Mouse (Mus musculus): Measurements from ENCODE around the gene Gm49368. TPM values are rescaled to one million over a fixed set of nuclear protein-coding genes. Genes with fewer than 3 reads are reported as not detected.

Gene Gm49368
- polyA plus RNA-seq, 1 experiment from 2014 or later: not detected

DNA sequence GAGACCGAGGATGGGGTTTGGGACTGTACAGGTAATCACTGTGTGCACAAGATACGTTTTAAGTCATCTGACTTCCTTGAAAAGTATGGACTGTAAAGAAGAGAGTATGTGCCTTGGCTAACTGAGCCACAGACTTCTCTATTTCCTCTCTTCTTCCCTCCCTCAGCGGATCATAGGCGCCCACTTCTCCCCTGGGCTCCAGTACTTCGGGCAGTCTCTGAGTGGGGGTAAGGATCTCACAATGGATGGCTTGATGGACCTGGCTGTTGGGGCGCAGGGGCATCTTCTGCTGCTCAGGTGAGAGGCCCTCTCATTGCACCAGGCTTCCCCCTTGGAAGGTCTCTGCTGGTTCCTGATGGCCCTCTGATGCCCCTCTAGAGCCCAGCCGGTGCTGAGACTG lies 45.0 kb downstream of the Gm49368 start:
- DNase-seq (ENCODE audit: low spot score) (no peak), ATAC-seq (no peak)
- H3K9me3 ChIP-seq (replicated peaks; ENCODE audit: control insufficient read depth, low read length): no peaks in the 10 kb centered on the region
- H3K36me3 ChIP-seq (ENCODE audit: control insufficient read depth, insufficient read depth, low read length): no peaks in the 10 kb centered on the region
- H3K4me2 ChIP-seq (ENCODE audit: low read length): no peak overlapping the region
- 88% methylated on average over 7 of the region's 7 CpGs for WGBS
- no peak overlapping the region for H3K4me3 ChIP-seq (ENCODE audit: low read depth, low read length)
- no peak overlapping the region for H3K27ac ChIP-seq (ENCODE audit: low read depth, low read length)
- no peak overlapping the region for H3K9ac ChIP-seq (ENCODE audit: low read length)
- no peaks in the 10 kb centered on the region for H3K27me3 ChIP-seq (replicated peaks; ENCODE audit: control insufficient read depth, insufficient read depth, low read length)
- no peaks in the 10 kb centered on the region for H3K4me1 ChIP-seq (ENCODE audit: control insufficient read depth, insufficient read depth, low read length)

DNA sequence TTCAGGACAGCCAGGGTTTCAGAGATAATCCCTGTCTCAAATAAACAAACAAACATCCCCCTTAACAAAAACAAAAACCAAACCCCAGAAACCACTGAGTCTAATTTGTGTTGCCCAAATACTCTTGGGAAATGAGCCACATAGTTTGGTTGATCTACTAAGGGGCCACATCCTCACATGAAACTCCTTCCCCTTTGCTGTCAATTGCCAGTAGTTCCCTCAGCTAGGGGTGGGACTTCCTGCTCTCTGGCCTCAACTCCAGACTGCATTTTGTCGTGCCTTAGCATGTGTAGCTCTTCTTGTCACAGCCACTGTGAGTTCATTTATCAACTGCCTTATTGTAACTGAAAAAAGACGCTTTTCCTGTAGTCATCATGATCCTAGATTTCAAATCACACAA lies 47.8 kb downstream of the Gm49368 start:
- H3K4me1 ChIP-seq (ENCODE audit: control insufficient read depth, insufficient read depth, low read length): no peaks in the 10 kb centered on the region
- H3K4me3 ChIP-seq (ENCODE audit: low read depth, low read length): no peak overlapping the region
- H3K27me3 ChIP-seq (replicated peaks; ENCODE audit: control insufficient read depth, insufficient read depth, low read length): no peaks in the 10 kb centered on the region
- no peaks in the 10 kb centered on the region for H3K9me3 ChIP-seq (replicated peaks; ENCODE audit: control insufficient read depth, low read length)
- no peak overlapping the region for H3K9ac ChIP-seq (ENCODE audit: low read length)
- H3K27ac ChIP-seq (ENCODE audit: low read depth, low read length): no peak overlapping the region
- ATAC-seq: no peak
- no peak for DNase-seq (ENCODE audit: low spot score)
- H3K4me2 ChIP-seq (ENCODE audit: low read length): no peak overlapping the region
- WGBS: 66% methylated on average over 2 of the region's 2 CpGs
- H3K36me3 ChIP-seq (ENCODE audit: control insufficient read depth, insufficient read depth, low read length): no peaks in the 10 kb centered on the region

DNA sequence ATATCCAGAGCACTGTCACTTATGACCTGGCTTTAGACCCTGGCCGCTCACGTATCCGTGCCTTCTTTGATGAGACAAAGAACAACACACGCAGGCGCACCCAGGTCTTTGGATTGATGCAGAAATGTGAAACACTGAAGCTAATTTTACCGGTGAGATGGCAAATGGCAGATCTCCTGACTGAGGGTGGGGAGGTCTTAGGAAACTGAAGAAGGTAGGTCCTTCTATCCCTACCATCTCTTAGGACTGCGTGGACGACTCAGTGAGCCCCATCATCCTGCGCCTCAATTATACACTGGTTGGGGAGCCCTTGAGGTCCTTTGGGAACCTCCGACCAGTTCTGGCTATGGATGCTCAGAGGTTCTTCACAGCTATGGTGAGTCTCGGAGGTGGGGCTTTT lies 49.6 kb downstream of the Gm49368 start:
- no peak overlapping the region for H3K27ac ChIP-seq (ENCODE audit: low read depth, low read length)

DNA sequence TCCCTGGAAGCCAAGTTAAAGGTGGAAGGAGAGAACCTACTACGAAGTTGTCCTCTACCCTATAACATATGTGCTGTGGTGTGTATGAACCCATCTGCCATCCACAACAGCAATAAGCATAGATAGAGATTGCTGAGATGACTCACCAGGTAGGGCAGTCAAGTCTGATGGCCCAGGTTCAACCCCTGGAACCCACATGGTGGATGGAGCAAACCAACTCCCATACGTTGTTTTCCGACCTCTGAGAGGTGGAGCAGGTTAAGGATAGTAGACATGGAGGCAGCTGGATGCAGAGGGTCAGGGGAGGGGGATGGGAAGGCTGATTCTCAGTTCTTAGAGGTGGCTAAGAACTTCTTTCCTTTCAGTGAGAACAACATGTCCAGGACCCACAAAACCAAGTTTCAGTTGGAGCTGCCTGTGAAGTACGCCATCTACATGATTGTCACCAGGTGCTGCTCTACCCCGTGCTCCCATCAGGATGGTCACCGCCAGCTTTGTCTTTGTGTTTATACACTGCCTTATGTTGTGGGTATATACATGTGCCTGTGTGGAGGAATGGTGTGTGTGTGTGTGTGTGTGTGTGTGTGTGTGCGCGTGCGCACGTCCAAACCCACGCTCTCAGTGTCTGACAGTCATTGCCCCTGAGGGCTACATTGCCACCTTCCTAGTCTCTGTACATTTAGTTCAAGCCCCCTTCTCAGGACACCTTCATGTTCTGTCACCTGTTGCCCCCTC lies 52.1 kb downstream of the Gm49368 start:
- Histone ChIP-seq H3K4me2 (ENCODE audit: low read length) (no peak overlapping the region), H3K4me1 (ENCODE audit: control insufficient read depth, insufficient read depth, low read length) (no peaks in the 10 kb centered on the region), H3K4me3 (ENCODE audit: low read depth, low read length) (no peak overlapping the region), H3K27me3 (replicated peaks; ENCODE audit: control insufficient read depth, insufficient read depth, low read length) (no peaks in the 10 kb centered on the region), H3K36me3 (ENCODE audit: control insufficient read depth, insufficient read depth, low read length) (no peaks in the 10 kb centered on the region), H3K9me3 (replicated peaks; ENCODE audit: control insufficient read depth, low read length) (no peaks in the 10 kb centered on the region), H3K9ac (ENCODE audit: low read length) (no peak overlapping the region), H3K27ac (ENCODE audit: low read depth, low read length) (no peak overlapping the region)
- DNase-seq (ENCODE audit: low spot score) (no peak), ATAC-seq (no peak)
- 95% methylated on average over 11 of the region's 11 CpGs for WGBS

More for the DNA sequence above, 49.6 kb downstream of the Gm49368 start:
- Histone ChIP-seq H3K4me3 (ENCODE audit: low read depth, low read length) (no peak overlapping the region), H3K9ac (ENCODE audit: low read length) (no peak overlapping the region), H3K36me3 (ENCODE audit: control insufficient read depth, insufficient read depth, low read length) (no peaks in the 10 kb centered on the region), H3K4me1 (ENCODE audit: control insufficient read depth, insufficient read depth, low read length) (no peaks in the 10 kb centered on the region), H3K9me3 (replicated peaks; ENCODE audit: control insufficient read depth, low read length) (no peaks in the 10 kb centered on the region), H3K4me2 (ENCODE audit: low read length) (no peak overlapping the region), H3K27me3 (replicated peaks; ENCODE audit: control insufficient read depth, insufficient read depth, low read length) (no peaks in the 10 kb centered on the region)
- ATAC-seq (no peak), DNase-seq (ENCODE audit: low spot score) (no peak)
- WGBS: 92% methylated on average over 11 of the region's 11 CpGs

DNA sequence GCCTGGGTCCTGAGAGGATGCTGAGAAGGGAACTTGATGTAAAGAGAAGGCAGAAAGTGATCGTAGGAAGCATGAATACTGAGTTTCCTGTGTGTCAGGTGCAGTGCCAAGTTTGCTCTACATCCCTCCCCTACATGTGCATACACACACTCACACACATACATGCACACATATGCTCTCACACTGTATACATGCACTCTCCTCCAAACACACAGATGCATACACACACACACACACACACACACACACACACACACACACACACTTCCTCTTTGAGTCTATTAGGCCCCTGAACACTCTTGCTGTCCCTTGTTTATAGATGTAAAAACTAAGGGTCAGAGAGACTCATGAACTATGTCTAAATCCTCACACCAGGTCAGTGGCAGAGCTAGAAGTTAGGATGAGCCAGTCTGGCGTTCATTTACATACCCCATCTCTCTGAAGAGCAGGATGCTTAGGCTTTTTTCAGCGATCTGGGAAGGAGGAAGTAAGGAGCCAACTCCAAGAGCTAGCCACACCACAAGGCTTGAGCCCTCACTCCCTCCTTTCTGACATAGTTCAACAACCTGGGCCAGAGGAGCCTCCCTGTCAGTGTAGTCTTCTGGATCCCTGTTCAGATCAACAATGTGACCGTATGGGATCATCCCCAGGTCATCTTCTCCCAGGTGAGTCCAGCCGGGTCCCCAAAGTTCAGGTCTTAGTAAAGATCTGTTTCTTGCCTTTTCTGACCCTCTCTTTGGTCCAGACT lies 52.9 kb downstream of the Gm49368 start:
- no peak overlapping the region for H3K9ac ChIP-seq (ENCODE audit: low read length)
- no peak overlapping the region for H3K4me2 ChIP-seq (ENCODE audit: low read length)
- no peaks in the 10 kb centered on the region for H3K36me3 ChIP-seq (ENCODE audit: control insufficient read depth, insufficient read depth, low read length)
- H3K4me3 ChIP-seq (ENCODE audit: low read depth, low read length): no peak overlapping the region
- ATAC-seq (no peak), DNase-seq (ENCODE audit: low spot score) (no peak)
- no peak overlapping the region for H3K27ac ChIP-seq (ENCODE audit: low read depth, low read length)
- WGBS: 82% methylated on average over 5 of the region's 5 CpGs
- no peaks in the 10 kb centered on the region for H3K27me3 ChIP-seq (replicated peaks; ENCODE audit: control insufficient read depth, insufficient read depth, low read length)
- no peaks in the 10 kb centered on the region for H3K4me1 ChIP-seq (ENCODE audit: control insufficient read depth, insufficient read depth, low read length)
- H3K9me3 ChIP-seq (replicated peaks; ENCODE audit: control insufficient read depth, low read length): no peaks in the 10 kb centered on the region

DNA sequence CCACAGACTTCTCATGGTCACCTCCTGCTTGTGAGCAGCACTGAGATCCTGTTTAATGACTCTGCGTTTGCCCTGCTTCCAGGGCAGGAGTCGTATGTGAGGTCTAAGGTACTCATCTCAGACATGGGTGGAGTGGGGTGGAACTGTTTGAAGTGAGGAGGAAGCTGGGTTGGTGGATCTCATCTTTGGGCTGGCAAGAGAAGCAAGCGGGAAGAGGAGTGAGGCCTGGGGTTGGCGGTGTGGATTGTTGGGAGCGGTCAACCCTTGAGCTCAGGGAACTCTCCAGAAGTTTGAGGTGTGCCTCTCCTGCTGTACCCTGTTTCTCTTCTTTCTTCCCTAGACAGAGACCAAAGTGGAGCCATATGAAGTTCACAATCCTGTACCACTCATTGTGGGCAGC lies 53.9 kb downstream of the Gm49368 start:
- Histone ChIP-seq H3K36me3 (ENCODE audit: control insufficient read depth, insufficient read depth, low read length) (no peaks in the 10 kb centered on the region), H3K4me1 (ENCODE audit: control insufficient read depth, insufficient read depth, low read length) (no peaks in the 10 kb centered on the region), H3K9me3 (replicated peaks; ENCODE audit: control insufficient read depth, low read length) (no peaks in the 10 kb centered on the region), H3K9ac (ENCODE audit: low read length) (no peak overlapping the region), H3K27me3 (replicated peaks; ENCODE audit: control insufficient read depth, insufficient read depth, low read length) (no peaks in the 10 kb centered on the region), H3K27ac (ENCODE audit: low read depth, low read length) (no peak overlapping the region), H3K4me3 (ENCODE audit: low read depth, low read length) (no peak overlapping the region), H3K4me2 (ENCODE audit: low read length) (no peak overlapping the region)
- ATAC-seq (no peak), DNase-seq (ENCODE audit: low spot score) (no peak)
- 83% methylated on average over 5 of the region's 5 CpGs for WGBS

DNA sequence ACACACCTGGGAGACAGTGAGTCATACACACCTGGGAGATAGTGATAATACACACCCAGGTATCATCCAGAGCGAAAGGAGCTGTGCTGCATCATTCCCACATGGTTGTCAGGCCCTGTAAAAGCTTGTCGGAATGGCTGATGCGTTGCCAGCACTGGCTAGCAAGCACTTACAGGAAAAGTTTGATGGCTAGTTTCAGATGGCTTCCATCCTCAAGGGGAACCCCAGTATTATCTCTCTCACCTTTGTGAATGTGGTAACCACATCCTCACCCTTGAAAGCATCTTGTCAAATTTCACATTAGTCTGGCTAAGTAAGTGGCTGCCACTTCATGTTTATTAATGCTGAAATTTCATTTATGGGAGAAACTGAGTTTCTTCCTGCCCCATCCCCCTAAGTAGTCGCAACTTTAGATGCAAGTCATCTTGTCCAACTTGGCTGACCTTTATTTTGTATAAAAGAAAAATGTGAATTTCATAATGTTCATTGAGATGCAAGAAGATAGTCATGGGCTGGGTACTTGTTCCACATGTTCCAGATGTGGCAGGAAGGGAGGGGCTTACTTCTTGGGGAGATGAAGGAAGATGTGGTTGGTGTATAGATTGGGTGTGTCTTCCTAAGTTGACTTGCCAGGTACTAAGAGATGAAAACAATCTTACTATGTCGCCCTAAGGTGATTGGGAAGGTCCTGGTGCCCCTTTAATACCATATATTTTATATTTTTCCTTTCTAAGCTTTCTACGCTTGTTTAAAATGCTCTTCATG lies 57.4 kb downstream of the Gm49368 start:
- H3K27ac ChIP-seq (ENCODE audit: low read depth, low read length): no peak overlapping the region
- H3K9me3 ChIP-seq (replicated peaks; ENCODE audit: control insufficient read depth, low read length): no peaks in the 10 kb centered on the region
- DNase-seq (ENCODE audit: low spot score) (no peak), ATAC-seq (no peak)
- no peaks in the 10 kb centered on the region for H3K27me3 ChIP-seq (replicated peaks; ENCODE audit: control insufficient read depth, insufficient read depth, low read length)
- 84% methylated on average over 6 of the region's 6 CpGs for WGBS
- no peak overlapping the region for H3K4me2 ChIP-seq (ENCODE audit: low read length)
- H3K4me3 ChIP-seq (ENCODE audit: low read depth, low read length): no peak overlapping the region
- no peaks in the 10 kb centered on the region for H3K4me1 ChIP-seq (ENCODE audit: control insufficient read depth, insufficient read depth, low read length)
- H3K9ac ChIP-seq (ENCODE audit: low read length): no peak overlapping the region
- H3K36me3 ChIP-seq (ENCODE audit: control insufficient read depth, insufficient read depth, low read length): no peaks in the 10 kb centered on the region

DNA sequence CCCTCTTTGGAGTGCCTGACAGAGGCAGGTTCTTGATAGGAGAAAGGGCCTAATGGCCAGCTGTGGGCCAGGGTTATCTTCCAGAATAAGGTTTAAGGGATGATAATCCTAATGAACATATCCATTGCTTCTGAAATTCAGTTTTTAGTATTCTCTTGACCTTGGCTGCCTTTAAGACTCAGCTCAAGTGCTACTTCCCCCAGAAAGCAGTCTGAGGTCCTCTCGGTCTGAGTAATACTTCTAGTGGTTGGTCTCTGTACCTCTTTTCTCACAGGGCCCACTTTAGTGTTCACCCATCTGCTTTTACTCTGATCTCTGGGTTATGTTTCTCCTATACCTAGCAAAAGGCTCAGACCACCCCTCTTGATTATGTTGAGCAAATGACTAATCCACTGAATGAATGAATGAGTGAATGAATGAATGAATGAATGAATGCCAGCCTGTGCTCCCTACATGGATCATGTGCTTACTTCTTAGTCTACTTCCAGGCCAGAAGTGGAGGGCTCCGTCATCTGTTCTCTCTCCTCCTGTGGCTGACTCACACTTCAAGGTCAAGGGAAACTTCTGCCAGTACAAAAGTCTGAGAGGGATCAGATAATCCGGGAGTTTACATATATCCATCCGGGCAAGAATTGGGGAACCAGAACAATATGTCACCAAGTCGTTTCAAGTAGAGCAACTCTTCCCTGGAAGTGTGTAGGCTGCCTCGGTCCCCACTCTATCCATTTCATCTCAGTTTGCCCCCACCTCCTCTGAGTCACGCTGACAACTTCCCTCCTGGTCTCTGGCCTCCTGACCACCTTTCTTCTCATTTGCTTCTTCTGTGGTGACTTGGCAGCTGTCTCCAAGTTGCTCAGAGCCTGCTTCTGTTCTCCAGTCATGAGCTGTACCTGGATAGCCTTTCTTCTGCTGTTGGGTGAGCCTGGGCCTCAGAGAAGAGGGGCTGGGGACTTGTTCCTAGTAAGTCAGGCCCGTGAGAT lies 66.5 kb downstream of the Gm49368 start, which contains the start of gene Itgax:
Gene Itgax (plus strand): TSS at position 807 of the 980 bp plus-strand sequence.
- H3K27me3 ChIP-seq (replicated peaks; ENCODE audit: control insufficient read depth, insufficient read depth, low read length): no peaks in the 10 kb centered on the region
- no peak within 1 kb of the TSS for H3K9ac ChIP-seq (ENCODE audit: low read length)
- ATAC-seq: no peak
- no peaks in the 10 kb centered on the region for H3K36me3 ChIP-seq (ENCODE audit: control insufficient read depth, insufficient read depth, low read length)
- whole genome bisulfite sequencing: 86% methylated on average over 8 of the region's 8 CpGs
- no peaks in the 10 kb centered on the region for H3K9me3 ChIP-seq (replicated peaks; ENCODE audit: control insufficient read depth, low read length)
- no peak for DNase-seq (ENCODE audit: low spot score)
- no peaks in the 10 kb centered on the region for H3K4me1 ChIP-seq (ENCODE audit: control insufficient read depth, insufficient read depth, low read length)
- H3K4me2 ChIP-seq (ENCODE audit: low read length): no peak within 1 kb of the TSS
- no peak within 1 kb of the TSS for H3K27ac ChIP-seq (ENCODE audit: low read depth, low read length)
- no peak within 1 kb of the TSS for H3K4me3 ChIP-seq (ENCODE audit: low read depth, low read length)

Measured in forebrain, embryonic 14.5 days (tissue).